Mouse (Mus musculus): Measurements from ENCODE around the gene Fastkd5.

Gene Fastkd5

GRCm38 (mm10) chr2:130639276-130639675 lies 9.4 kb upstream of the Fastkd5 start:
- Histone ChIP-seq H3K27me3 (ENCODE audit: insufficient read depth, low read length) (peaks cover 63% of the 10 kb centered on the region), H3K4me3 (replicated peaks; ENCODE audit: low read length) (0 out of 2 replicates have a peak overlapping the region, but pooled peaks have one; percentile 32), H3K36me3 (ENCODE audit: insufficient read depth, low read length) (no peaks in the 10 kb centered on the region), H3K9me3 (ENCODE audit: low read length) (no peaks in the 10 kb centered on the region), H3K4me1 (replicated peaks; ENCODE audit: low read depth, low read length) (peaks cover 74% of the 10 kb centered on the region)
- no peak for TF ChIP-seq CTCF (conservative IDR thresholded peaks at IDR 0.05; ENCODE audit: low read length)
- no peak for TF ChIP-seq POU5F1 (IDR thresholded peaks at IDR 0.05; ENCODE audit: borderline replicate concordance, low read length)

GRCm38 (mm10) chr2:130638101-130638611 lies 8.3 kb upstream of the Fastkd5 start:
- Histone ChIP-seq H3K9me3 (ENCODE audit: low read length) (no peaks in the 10 kb centered on the region), H3K36me3 (ENCODE audit: insufficient read depth, low read length) (no peaks in the 10 kb centered on the region), H3K4me1 (replicated peaks; ENCODE audit: low read depth, low read length) (peaks cover 81% of the 10 kb centered on the region), H3K27me3 (ENCODE audit: insufficient read depth, low read length) (peaks cover 71% of the 10 kb centered on the region), H3K4me3 (replicated peaks; ENCODE audit: low read length) (peak overlapping the region; percentile 75)
- TF ChIP-seq POU5F1 (IDR thresholded peaks at IDR 0.05; ENCODE audit: borderline replicate concordance, low read length) (no peak), NANOG (IDR thresholded peaks at IDR 0.05; ENCODE audit: borderline replicate concordance, low read length) (no peak), CTCF (conservative IDR thresholded peaks at IDR 0.05; ENCODE audit: low read length) (no peak)

GRCm38 (mm10) chr2:130635847-130636246 lies 6.0 kb upstream of the Fastkd5 start:
- Histone ChIP-seq H3K4me1 (replicated peaks; ENCODE audit: low read depth, low read length) (peaks cover 93% of the 10 kb centered on the region), H3K27me3 (ENCODE audit: insufficient read depth, low read length) (peaks cover 62% of the 10 kb centered on the region), H3K4me3 (replicated peaks; ENCODE audit: low read length) (peak overlapping the region; percentile 75), H3K9me3 (ENCODE audit: low read length) (no peaks in the 10 kb centered on the region), H3K36me3 (ENCODE audit: insufficient read depth, low read length) (no peaks in the 10 kb centered on the region)
- no peak for TF ChIP-seq POU5F1 (IDR thresholded peaks at IDR 0.05; ENCODE audit: borderline replicate concordance, low read length)
- TF ChIP-seq NANOG (IDR thresholded peaks at IDR 0.05; ENCODE audit: borderline replicate concordance, low read length), result no peak
- TF ChIP-seq CTCF (conservative IDR thresholded peaks at IDR 0.05; ENCODE audit: low read length), result no peak

GRCm38 (mm10) chr2:130634739-130635411 lies 5.0 kb upstream of the Fastkd5 start:
- Histone ChIP-seq H3K4me3 (replicated peaks; ENCODE audit: low read length) (peak overlapping the region; percentile 75), H3K9me3 (ENCODE audit: low read length) (no peaks in the 10 kb centered on the region), H3K4me1 (replicated peaks; ENCODE audit: low read depth, low read length) (peaks cover 95% of the 10 kb centered on the region), H3K36me3 (ENCODE audit: insufficient read depth, low read length) (no peaks in the 10 kb centered on the region), H3K27me3 (ENCODE audit: insufficient read depth, low read length) (peaks cover 55% of the 10 kb centered on the region)
- no peak for TF ChIP-seq CTCF (conservative IDR thresholded peaks at IDR 0.05; ENCODE audit: low read length)
- no peak for TF ChIP-seq NANOG (IDR thresholded peaks at IDR 0.05; ENCODE audit: borderline replicate concordance, low read length)
- no peak for TF ChIP-seq POU5F1 (IDR thresholded peaks at IDR 0.05; ENCODE audit: borderline replicate concordance, low read length)

GRCm38 (mm10) chr2:130634006-130634738 lies 4.3 kb upstream of the Fastkd5 start:
- Histone ChIP-seq H3K4me1 (replicated peaks; ENCODE audit: low read depth, low read length) (peaks cover 89% of the 10 kb centered on the region), H3K27me3 (ENCODE audit: insufficient read depth, low read length) (peaks cover 55% of the 10 kb centered on the region), H3K36me3 (ENCODE audit: insufficient read depth, low read length) (no peaks in the 10 kb centered on the region), H3K4me3 (replicated peaks; ENCODE audit: low read length) (peak overlapping the region; percentile 75), H3K9me3 (ENCODE audit: low read length) (no peaks in the 10 kb centered on the region)
- no peak for TF ChIP-seq NANOG (IDR thresholded peaks at IDR 0.05; ENCODE audit: borderline replicate concordance, low read length)
- no peak for TF ChIP-seq CTCF (conservative IDR thresholded peaks at IDR 0.05; ENCODE audit: low read length)
- no peak for TF ChIP-seq POU5F1 (IDR thresholded peaks at IDR 0.05; ENCODE audit: borderline replicate concordance, low read length)

GRCm38 (mm10) chr2:130632887-130633675 lies 3.3 kb upstream of the Fastkd5 start:
- no peaks in the 10 kb centered on the region for H3K9me3 ChIP-seq (ENCODE audit: low read length)
- TF ChIP-seq CTCF (conservative IDR thresholded peaks at IDR 0.05; ENCODE audit: low read length) (no peak), NANOG (IDR thresholded peaks at IDR 0.05; ENCODE audit: borderline replicate concordance, low read length) (peak; percentile 58; the same call in 1 of the 2 replicates)
- peaks cover 2% of the 10 kb centered on the region; the same call in 1 of the 2 replicates for H3K36me3 ChIP-seq (ENCODE audit: insufficient read depth, low read length)
- peaks cover 85% of the 10 kb centered on the region for H3K4me1 ChIP-seq (replicated peaks; ENCODE audit: low read depth, low read length)
- H3K4me3 ChIP-seq (replicated peaks; ENCODE audit: low read length), result peak overlapping the region; percentile 75
- H3K27me3 ChIP-seq (ENCODE audit: insufficient read depth, low read length), result peaks cover 46% of the 10 kb centered on the region

GRCm38 (mm10) chr2:130632416-130632815 lies 2.6 kb upstream of the Fastkd5 start:
- Histone ChIP-seq H3K36me3 (ENCODE audit: insufficient read depth, low read length) (peaks cover 9% of the 10 kb centered on the region), H3K9me3 (ENCODE audit: low read length) (no peaks in the 10 kb centered on the region), H3K4me3 (replicated peaks; ENCODE audit: low read length) (no peak overlapping the region), H3K4me1 (replicated peaks; ENCODE audit: low read depth, low read length) (peaks cover 85% of the 10 kb centered on the region), H3K27me3 (ENCODE audit: insufficient read depth, low read length) (peaks cover 39% of the 10 kb centered on the region)
- TF ChIP-seq NANOG (IDR thresholded peaks at IDR 0.05; ENCODE audit: borderline replicate concordance, low read length) (no peak), CTCF (conservative IDR thresholded peaks at IDR 0.05; ENCODE audit: low read length) (no peak), POU5F1 (IDR thresholded peaks at IDR 0.05; ENCODE audit: borderline replicate concordance, low read length) (no peak)

Measured in E14TG2a.4 (cell line).